Mouse (Mus musculus): ENCODE data around the gene Kcns1. TPM values are rescaled to one million over a fixed set of nuclear protein-coding genes. Genes with fewer than 3 reads are reported as not detected.

Kcns1 gene
- polyA plus RNA-seq, 1 experiment from 2014 or later: 3.9 TPM

GRCm38 (mm10) chr2:164137754-164138153, 33.2 kb downstream of the Kcns1 start:
- Histone ChIP-seq H3K27me3 (ENCODE audit: control insufficient read depth, insufficient read depth, low read depth, low read length) (no peaks in the 10 kb centered on the region), H3K4me2 (ENCODE audit: low read length) (no peak overlapping the region), H3K4me1 (ENCODE audit: control insufficient read depth, insufficient read depth, low read length) (peaks cover 16% of the 10 kb centered on the region; the same call in 1 of the 2 replicates), H3K4me3 (ENCODE audit: low read depth, low read length) (no peak overlapping the region), H3K27ac (ENCODE audit: low read length) (no peak overlapping the region), H3K9ac (ENCODE audit: low read depth, low read length) (0 out of 2 replicates have a peak overlapping the region, but pooled peaks have one; percentile 27), H3K36me3 (ENCODE audit: control insufficient read depth, insufficient read depth, low read length) (no peaks in the 10 kb centered on the region), H3K9me3 (replicated peaks; ENCODE audit: control insufficient read depth, low read length, poor library complexity, severe bottlenecking) (no peaks in the 10 kb centered on the region)
- no peak for ATAC-seq
- WGBS: 64% methylated on average over 6 of the region's 6 CpGs

GRCm38 (mm10) chr2:164136393-164136792, 34.5 kb downstream of the Kcns1 start:
- no peak for ATAC-seq
- Histone ChIP-seq H3K9ac (ENCODE audit: low read depth, low read length) (no peak overlapping the region), H3K4me3 (ENCODE audit: low read depth, low read length) (no peak overlapping the region), H3K4me1 (ENCODE audit: control insufficient read depth, insufficient read depth, low read length) (peaks cover 16% of the 10 kb centered on the region; the same call in 1 of the 2 replicates), H3K9me3 (replicated peaks; ENCODE audit: control insufficient read depth, low read length, poor library complexity, severe bottlenecking) (no peaks in the 10 kb centered on the region), H3K36me3 (ENCODE audit: control insufficient read depth, insufficient read depth, low read length) (no peaks in the 10 kb centered on the region), H3K27me3 (ENCODE audit: control insufficient read depth, insufficient read depth, low read depth, low read length) (no peaks in the 10 kb centered on the region), H3K4me2 (ENCODE audit: low read length) (no peak overlapping the region), H3K27ac (ENCODE audit: low read length) (no peak overlapping the region)
- WGBS: 17% methylated on average over 2 of the region's 2 CpGs

DNA sequence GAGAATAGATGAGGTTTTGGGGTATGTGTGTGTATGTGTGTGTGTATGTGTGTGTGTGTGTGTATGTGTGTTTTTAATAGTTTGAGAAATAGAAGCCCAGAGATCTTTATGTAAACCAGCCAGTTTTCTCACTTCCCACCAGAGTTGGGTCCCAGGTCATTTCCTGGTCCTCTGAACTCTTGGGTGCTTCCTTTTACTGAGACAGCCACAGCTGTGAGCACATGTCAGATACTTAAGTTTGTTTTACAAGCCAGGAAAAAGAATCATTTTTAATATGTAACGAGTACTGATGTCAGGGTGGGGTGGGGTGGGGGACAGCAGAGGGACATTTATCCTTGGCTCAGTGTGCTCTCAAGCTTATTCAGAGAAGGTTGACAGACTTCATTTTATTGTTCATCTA, 35.5 kb downstream of the Kcns1 start:
- 91% methylated on average over 1 of the region's 1 CpGs for WGBS

DNA sequence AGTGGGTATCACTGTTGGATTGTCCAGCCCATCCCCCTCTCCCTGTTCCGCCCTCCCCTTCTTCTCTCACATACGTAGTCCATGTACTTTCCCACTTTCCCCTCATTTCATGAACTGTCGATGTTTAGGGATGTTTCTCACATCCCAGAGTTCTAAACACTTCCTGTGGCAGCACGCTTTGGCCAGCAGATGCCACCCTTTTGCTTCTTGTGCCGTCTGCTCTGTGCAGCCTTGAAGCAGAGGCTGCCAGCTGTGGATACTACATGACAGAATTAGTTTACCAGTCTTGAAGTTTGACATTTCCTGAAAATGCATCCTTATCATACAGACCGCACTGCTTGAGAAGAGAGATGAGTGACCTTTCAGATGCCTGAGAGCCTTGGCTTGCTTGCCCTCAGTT, 36.4 kb downstream of the Kcns1 start:
- H3K36me3 ChIP-seq (ENCODE audit: control insufficient read depth, insufficient read depth, low read length): no peaks in the 10 kb centered on the region
- no peak overlapping the region for H3K4me2 ChIP-seq (ENCODE audit: low read length)
- ATAC-seq: peak; percentile 76
- peaks cover 16% of the 10 kb centered on the region; the same call in 1 of the 2 replicates for H3K4me1 ChIP-seq (ENCODE audit: control insufficient read depth, insufficient read depth, low read length)
- no peaks in the 10 kb centered on the region for H3K27me3 ChIP-seq (ENCODE audit: control insufficient read depth, insufficient read depth, low read depth, low read length)
- no peak overlapping the region for H3K9ac ChIP-seq (ENCODE audit: low read depth, low read length)
- WGBS: 51% methylated on average over 6 of the region's 6 CpGs
- H3K9me3 ChIP-seq (replicated peaks; ENCODE audit: control insufficient read depth, low read length, poor library complexity, severe bottlenecking): no peaks in the 10 kb centered on the region
- no peak overlapping the region for H3K27ac ChIP-seq (ENCODE audit: low read length)
- no peak overlapping the region for H3K4me3 ChIP-seq (ENCODE audit: low read depth, low read length)

More for the DNA sequence above, 35.5 kb downstream of the Kcns1 start:
- H3K4me1 ChIP-seq (ENCODE audit: control insufficient read depth, insufficient read depth, low read length): peaks cover 16% of the 10 kb centered on the region; the same call in 1 of the 2 replicates
- no peaks in the 10 kb centered on the region for H3K27me3 ChIP-seq (ENCODE audit: control insufficient read depth, insufficient read depth, low read depth, low read length)
- H3K4me2 ChIP-seq (ENCODE audit: low read length): no peak overlapping the region
- H3K9ac ChIP-seq (ENCODE audit: low read depth, low read length): no peak overlapping the region
- no peaks in the 10 kb centered on the region for H3K9me3 ChIP-seq (replicated peaks; ENCODE audit: control insufficient read depth, low read length, poor library complexity, severe bottlenecking)
- H3K27ac ChIP-seq (ENCODE audit: low read length): no peak overlapping the region
- ATAC-seq: no peak
- H3K36me3 ChIP-seq (ENCODE audit: control insufficient read depth, insufficient read depth, low read length): no peaks in the 10 kb centered on the region
- no peak overlapping the region for H3K4me3 ChIP-seq (ENCODE audit: low read depth, low read length)

DNA sequence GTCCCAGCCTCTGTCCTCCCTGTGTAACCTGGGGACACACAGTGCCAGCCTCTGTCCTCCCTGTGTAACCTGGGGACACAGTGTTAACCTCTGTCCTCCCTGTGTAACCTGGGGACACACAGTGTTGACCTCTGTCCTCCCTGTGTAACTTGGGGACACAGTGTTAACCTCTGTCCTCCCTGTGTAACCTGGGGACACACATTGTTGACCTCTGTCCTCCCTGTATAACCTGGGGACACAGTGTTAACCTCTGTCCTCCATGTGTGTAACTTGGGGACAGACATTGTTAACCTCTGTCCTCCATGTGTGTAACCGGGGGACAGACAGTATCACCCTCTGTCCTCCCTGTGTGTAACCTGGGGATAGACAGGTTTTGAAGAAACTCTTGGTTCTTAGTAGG, 39.3 kb downstream of the Kcns1 start:
- no peak overlapping the region for H3K9ac ChIP-seq (ENCODE audit: low read depth, low read length)
- 96% methylated on average over 1 of the region's 1 CpGs for WGBS
- no peak overlapping the region for H3K27ac ChIP-seq (ENCODE audit: low read length)

GRCm38 (mm10) chr2:164128576-164129411, 42.1 kb downstream of the Kcns1 start:
- 93% methylated on average over 12 of the region's 12 CpGs for WGBS
- H3K36me3 ChIP-seq (ENCODE audit: control insufficient read depth, insufficient read depth, low read length): no peaks in the 10 kb centered on the region
- H3K4me3 ChIP-seq (ENCODE audit: low read depth, low read length): no peak overlapping the region

More for the DNA sequence above, 39.3 kb downstream of the Kcns1 start:
- Histone ChIP-seq H3K4me3 (ENCODE audit: low read depth, low read length) (no peak overlapping the region), H3K9me3 (replicated peaks; ENCODE audit: control insufficient read depth, low read length, poor library complexity, severe bottlenecking) (no peaks in the 10 kb centered on the region), H3K36me3 (ENCODE audit: control insufficient read depth, insufficient read depth, low read length) (no peaks in the 10 kb centered on the region), H3K4me2 (ENCODE audit: low read length) (no peak overlapping the region), H3K27me3 (ENCODE audit: control insufficient read depth, insufficient read depth, low read depth, low read length) (no peaks in the 10 kb centered on the region), H3K4me1 (ENCODE audit: control insufficient read depth, insufficient read depth, low read length) (peaks cover 3% of the 10 kb centered on the region; the same call in 1 of the 2 replicates)
- no peak for ATAC-seq

GRCm38 (mm10) chr2:164127297-164127696, 43.6 kb downstream of the Kcns1 start:
- H3K27ac ChIP-seq (ENCODE audit: low read length): no peak overlapping the region
- no peaks in the 10 kb centered on the region for H3K9me3 ChIP-seq (replicated peaks; ENCODE audit: control insufficient read depth, low read length, poor library complexity, severe bottlenecking)
- H3K4me1 ChIP-seq (ENCODE audit: control insufficient read depth, insufficient read depth, low read length): no peaks in the 10 kb centered on the region
- WGBS: 93% methylated on average over 2 of the region's 2 CpGs
- H3K4me2 ChIP-seq (ENCODE audit: low read length): no peak overlapping the region
- no peaks in the 10 kb centered on the region for H3K27me3 ChIP-seq (ENCODE audit: control insufficient read depth, insufficient read depth, low read depth, low read length)
- no peak overlapping the region for H3K4me3 ChIP-seq (ENCODE audit: low read depth, low read length)
- no peaks in the 10 kb centered on the region for H3K36me3 ChIP-seq (ENCODE audit: control insufficient read depth, insufficient read depth, low read length)
- no peak for ATAC-seq
- no peak overlapping the region for H3K9ac ChIP-seq (ENCODE audit: low read depth, low read length)

More at GRCm38 (mm10) chr2:164128576-164129411, 42.1 kb downstream of the Kcns1 start:
- no peaks in the 10 kb centered on the region for H3K9me3 ChIP-seq (replicated peaks; ENCODE audit: control insufficient read depth, low read length, poor library complexity, severe bottlenecking)
- H3K9ac ChIP-seq (ENCODE audit: low read depth, low read length): no peak overlapping the region
- H3K27ac ChIP-seq (ENCODE audit: low read length): no peak overlapping the region
- H3K4me1 ChIP-seq (ENCODE audit: control insufficient read depth, insufficient read depth, low read length): no peaks in the 10 kb centered on the region
- H3K27me3 ChIP-seq (ENCODE audit: control insufficient read depth, insufficient read depth, low read depth, low read length): no peaks in the 10 kb centered on the region
- ATAC-seq: no peak
- no peak overlapping the region for H3K4me2 ChIP-seq (ENCODE audit: low read length)

DNA sequence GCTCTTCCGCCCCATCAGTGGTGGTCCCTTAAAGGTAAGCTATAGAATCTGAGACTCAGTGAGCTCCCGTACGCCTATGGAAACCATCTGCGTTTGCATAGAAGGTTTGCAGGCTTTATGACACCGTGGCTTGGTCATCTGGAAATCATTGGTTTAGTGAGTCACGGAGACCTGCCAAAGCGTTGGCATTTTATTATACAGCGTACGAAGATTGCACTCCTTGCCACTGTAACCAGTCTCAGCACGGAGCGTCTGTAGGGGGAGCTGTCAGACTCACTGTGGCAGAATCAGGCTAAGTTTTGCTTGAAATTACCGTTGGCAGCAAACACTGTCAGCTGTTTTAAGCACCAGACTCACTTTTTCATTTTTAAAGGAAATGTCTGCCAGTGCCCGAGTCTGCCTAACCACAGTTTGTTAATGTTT, 44.4 kb downstream of the Kcns1 start:
- WGBS: 87% methylated on average over 13 of the region's 13 CpGs
- Histone ChIP-seq H3K27me3 (ENCODE audit: control insufficient read depth, insufficient read depth, low read depth, low read length) (no peaks in the 10 kb centered on the region), H3K9ac (ENCODE audit: low read depth, low read length) (no peak overlapping the region), H3K4me3 (ENCODE audit: low read depth, low read length) (no peak overlapping the region), H3K4me1 (ENCODE audit: control insufficient read depth, insufficient read depth, low read length) (no peaks in the 10 kb centered on the region), H3K9me3 (replicated peaks; ENCODE audit: control insufficient read depth, low read length, poor library complexity, severe bottlenecking) (no peaks in the 10 kb centered on the region), H3K36me3 (ENCODE audit: control insufficient read depth, insufficient read depth, low read length) (no peaks in the 10 kb centered on the region), H3K4me2 (ENCODE audit: low read length) (no peak overlapping the region), H3K27ac (ENCODE audit: low read length) (no peak overlapping the region)
- no peak for ATAC-seq

- H3K27ac ChIP-seq (ENCODE audit: low read length): no peak overlapping the region
- no peaks in the 10 kb centered on the region for H3K9me3 ChIP-seq (replicated peaks; ENCODE audit: control insufficient read depth, low read length, poor library complexity, severe bottlenecking)
- H3K4me2 ChIP-seq (ENCODE audit: low read length): no peak overlapping the region
- no peak overlapping the region for H3K4me3 ChIP-seq (ENCODE audit: low read depth, low read length)
- no peaks in the 10 kb centered on the region for H3K27me3 ChIP-seq (ENCODE audit: control insufficient read depth, insufficient read depth, low read depth, low read length)
- H3K4me1 ChIP-seq (ENCODE audit: control insufficient read depth, insufficient read depth, low read length): no peaks in the 10 kb centered on the region
- WGBS: 85% methylated on average over 5 of the region's 5 CpGs
- no peak for ATAC-seq
- no peak overlapping the region for H3K9ac ChIP-seq (ENCODE audit: low read depth, low read length)
- peaks cover 7% of the 10 kb centered on the region for H3K36me3 ChIP-seq (ENCODE audit: control insufficient read depth, insufficient read depth, low read length)
Observed at GRCm38 (mm10) chr2:164123169-164123766, 47.6 kb downstream of the Kcns1 start.

Measured in midbrain, embryonic 16.5 days (tissue).